Mouse (Mus musculus) stomach, postnatal 0 days (tissue): ENCODE measurements around the gene Cwc25.

ENCODE experiments used
- CTCF ChIP-seq: IDR thresholded peaks from 2 replicates; pipeline ENCODE4 v1.5.1; 2016; ENCODE audit warnings: antibody characterized with exemption, low read depth, mild to moderate bottlenecking, moderate library complexity
- EP300 ChIP-seq: optimal IDR thresholded peaks from 2 replicates; pipeline ENCODE3; 2016; ENCODE audit warnings: antibody characterized with exemption

DNA sequence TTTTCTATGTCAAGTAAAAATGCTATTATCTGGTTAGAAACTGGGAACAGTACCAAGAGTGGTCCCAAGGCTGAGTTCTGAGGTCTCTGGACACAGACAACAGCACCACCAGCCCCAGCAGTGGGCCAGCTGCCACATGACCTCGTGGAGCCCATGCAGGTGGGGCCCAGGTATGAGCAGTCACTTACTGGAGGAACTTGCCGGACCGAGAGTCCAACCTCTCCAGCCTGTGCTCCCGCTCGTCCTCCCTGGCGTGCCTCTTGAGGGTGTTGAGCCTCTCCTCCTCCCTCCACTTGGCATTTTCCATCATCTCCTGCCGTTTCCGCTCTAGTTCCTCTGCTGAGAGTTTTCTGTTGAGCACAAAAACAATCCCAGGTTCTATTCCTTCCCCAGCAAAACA, 18.6 kb downstream of the Cwc25 start:
- no peak for TF ChIP-seq CTCF
- TF ChIP-seq EP300, result no peak
